Mouse (Mus musculus) retina, adult 2 months (tissue): ENCODE results near the gene Tmc4.
A peak's percentile ranks its signal among the peaks of the same experiment; 100 is the strongest.

Experiments used
- DNase-seq: peaks from one replicate; pipeline ENCODE4 v3.0.0-alpha.2; 2012; ENCODE audit warnings: low read depth, low spot score

Gene Tmc4

DNA sequence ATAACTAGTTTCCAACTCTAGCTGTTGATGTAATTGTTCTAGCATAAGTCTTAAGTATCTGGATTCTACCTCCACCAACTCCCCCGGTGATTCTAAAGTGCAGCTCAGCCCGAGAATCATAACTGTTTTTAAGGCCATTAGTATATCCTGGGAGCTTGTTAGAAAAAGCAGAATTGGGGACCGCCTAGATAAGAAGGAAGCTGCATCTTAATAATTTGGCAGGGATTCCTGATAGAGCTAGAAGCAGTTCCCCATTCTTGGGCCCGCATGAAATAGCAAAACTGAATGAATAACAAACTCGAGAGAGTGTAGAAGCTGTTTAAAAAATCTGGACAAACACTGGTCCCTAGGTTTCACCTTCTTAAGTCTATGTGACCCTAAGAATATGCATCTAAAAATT is 33.9 kb downstream of the Tmc4 start:
- DNase-seq = no peak

DNA sequence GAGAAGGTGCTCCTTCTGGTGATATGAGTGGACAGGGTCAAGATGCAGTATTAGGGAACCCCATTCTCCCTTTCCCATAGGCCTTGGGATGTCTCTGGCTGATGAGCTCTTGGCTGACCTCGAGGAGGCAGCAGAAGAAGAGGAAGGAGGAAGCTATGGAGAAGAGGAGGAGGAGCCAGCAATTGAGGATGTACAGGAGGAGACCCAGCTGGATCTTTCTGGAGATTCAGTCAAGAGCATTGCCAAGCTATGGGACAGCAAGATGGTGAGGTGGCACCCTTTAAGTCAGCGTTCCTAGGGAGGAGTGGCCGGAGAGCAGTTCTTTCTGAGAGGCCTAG is 46.9 kb downstream of the Tmc4 start:
- no peak for DNase-seq

DNA sequence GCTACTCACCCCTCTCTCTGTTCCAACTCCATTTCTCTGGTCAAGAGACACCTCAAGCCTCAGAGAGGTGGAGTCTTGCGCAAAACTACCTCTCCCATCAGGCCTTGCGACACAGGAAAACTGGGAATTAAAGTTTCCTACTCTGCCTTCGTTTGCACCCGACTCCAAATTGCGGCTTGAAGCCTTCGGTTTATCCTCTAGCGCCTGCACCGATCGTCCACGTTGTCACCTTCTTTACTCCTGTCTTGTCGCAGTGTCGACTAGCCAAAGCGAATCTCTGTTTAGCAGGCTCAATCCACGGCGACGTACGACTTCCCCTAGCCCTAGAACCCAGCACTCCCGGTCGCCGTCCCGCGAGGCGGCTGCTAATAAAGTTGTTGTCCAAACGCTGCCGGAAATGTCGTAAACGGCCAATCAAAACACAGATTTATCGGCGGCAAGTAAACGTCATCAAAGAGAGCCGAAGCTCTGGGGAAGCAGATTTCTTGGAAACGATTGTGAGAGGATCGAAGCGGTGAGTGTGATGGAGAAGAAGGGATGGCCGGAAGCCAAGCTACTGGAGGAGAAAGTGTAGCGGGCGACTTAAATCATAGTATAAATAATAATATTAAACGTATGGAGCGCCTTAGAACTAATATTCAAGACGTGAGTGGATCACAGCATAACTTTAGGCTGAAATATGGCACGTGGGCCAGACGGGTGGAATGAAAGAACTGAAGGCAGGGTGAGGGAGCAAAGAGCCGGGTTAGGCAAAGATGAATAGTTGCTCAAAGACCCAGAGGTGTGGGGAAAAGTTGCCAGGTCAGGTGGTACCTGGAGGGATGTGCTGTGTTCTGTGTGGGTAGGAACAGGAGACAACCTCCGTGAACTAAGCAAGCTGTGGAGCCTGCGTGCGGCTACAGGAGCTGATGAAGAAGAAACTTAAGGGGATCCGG is 47.5 kb downstream of the Tmc4 start, which contains the start of the genes Tfpt and Prpf31:
Gene Tfpt (minus strand): TSS at position 387 of the 935 bp plus-strand sequence.
Gene Prpf31 (plus strand): TSS at position 443 of the 935 bp plus-strand sequence.
- peak; percentile 94 for DNase-seq

DNA sequence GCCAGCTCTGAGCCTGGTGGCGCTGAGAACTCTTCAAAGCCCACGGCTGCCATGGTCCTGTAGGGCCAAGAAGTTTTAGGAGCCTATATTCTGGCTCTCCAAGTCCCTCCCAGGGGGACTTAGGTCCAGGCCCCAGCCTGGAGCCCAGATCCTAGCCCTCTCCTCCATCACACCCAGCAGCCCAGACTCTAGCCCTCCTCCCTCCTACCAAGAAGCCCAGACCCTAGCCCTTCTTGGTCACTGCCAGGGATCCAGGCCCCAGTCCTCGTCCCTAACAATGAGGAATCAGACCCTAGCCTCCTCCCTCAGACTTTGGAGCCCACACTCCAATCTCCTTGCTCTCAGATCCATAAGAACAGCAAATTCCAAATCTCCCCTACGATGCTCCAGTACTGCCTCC is 48.3 kb downstream of the Tmc4 start:
- no peak for DNase-seq

DNA sequence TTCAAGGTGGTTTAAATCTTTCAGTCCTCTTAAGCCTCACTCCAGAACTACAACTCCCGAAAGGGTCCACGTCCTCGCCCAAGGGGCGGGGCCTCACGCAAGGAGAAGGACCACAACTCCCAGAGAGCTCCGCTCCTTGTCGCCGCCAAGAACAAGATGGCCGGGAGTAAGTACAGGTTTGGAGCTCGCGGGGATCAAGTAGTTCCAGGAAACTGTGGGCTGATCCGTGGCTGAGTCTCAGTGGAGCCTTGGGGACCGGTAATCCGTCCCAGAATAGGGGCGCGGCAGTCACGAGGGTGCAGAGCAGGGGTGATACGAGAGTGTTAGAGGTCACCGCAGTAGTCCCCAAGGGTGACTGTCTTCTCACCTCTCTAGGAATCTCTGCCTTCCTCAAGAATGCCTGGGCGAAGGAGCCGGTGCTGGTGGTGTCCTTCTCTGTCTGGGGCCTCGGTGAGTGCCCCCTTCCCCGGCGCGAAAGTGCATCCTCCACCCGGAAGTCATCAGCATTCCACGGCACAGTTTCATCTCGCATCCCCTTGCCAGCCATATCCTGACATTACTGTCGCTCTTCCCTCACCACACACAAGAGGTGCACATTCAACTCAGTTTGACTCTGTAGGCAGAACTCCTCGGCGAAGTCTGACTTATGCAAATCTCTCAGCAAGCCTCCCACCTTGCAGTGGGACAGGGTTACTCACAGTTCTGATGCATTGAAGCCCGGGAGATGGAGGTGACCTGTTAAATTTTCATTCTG is 59.9 kb downstream of the Tmc4 start, which contains the start of gene Ndufa3:
Gene Ndufa3 (plus strand): TSS at position 132 of the 754 bp plus-strand sequence.
- peak; percentile 79 for DNase-seq

DNA sequence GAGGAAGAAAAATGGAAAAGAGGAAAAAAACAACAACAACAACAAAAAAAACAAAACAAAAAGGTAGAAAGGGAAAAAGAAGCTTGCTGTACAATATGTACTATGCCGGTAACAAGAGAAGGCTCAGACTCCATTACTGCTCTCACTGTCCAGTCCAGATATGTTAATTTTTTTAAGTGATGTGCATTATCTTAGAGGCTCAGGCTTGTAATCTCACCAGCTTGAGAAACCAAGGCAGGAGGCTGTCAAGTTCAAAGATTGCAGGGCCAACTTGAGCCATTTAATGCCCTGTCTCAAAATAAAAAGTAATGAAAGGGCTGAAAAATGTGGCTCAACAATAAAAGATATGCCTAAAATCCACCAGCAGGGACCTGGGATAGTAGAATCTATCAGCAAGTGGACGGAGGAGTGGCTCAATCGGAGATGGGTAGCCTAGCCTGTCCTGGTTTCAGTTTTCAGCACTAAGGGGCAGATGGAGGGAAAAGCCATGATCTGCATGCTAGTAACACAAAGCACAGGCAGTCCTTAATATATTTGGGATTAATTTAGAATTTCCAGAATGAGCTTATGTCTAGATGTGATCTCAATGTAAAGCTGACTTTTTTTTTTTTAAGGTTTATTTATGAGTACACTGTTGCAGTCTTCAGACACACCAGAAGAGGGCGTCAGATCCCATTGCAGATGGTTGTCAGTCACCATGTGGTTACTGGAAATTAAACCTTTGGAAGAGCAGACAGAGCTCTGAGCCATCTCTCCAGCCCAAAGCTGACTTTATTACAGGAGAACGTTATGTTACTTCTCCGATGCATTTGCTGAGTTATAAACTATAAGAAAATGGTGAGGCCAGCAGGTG is 60.7 kb downstream of the Tmc4 start:
- DNase-seq = no peak

DNA sequence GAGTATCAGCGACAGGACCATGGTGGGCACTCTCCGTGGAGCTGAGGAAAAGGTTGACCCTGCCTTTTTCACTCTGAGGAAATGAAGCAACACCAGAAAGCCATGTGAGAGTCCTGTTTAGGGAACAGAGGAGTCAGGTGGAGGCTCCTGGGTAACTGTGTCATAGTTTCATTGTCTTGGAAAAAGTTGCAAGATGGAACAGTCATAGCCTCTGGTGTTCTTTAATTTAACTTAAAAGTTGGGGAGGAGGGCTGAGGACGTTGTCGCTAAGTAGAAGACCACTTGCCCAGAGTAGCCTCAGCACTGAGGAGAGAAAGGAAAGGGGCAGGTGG is 61.3 kb downstream of the Tmc4 start, which contains the start of gene Oscar:
Gene Oscar (minus strand): TSS at position 101 of the 332 bp plus-strand sequence.
- no peak for DNase-seq
